Mouse (Mus musculus): ENCODE measurements around the gene Ints11. TPM values are rescaled to one million over a fixed set of nuclear protein-coding genes. Genes with fewer than 3 reads are reported as not detected.

The Ints11 gene
- total and polyA plus RNA-seq, 2 experiments from 2014 or later, result 20.0 to 25.1 TPM

GRCm38 (mm10) chr4:155848434-155849095 is 20.8 kb upstream of the Ints11 start:
- H3K4me3 ChIP-seq (ENCODE audit: low read depth, low read length), result peak overlapping the region; percentile 63
- TF ChIP-seq EP300 (IDR thresholded peaks at IDR 0.05; ENCODE audit: low read depth) (no peak), CTCF (IDR thresholded peaks at IDR 0.05; ENCODE audit: low read depth) (no peak)
- H3K9ac ChIP-seq (replicated peaks; ENCODE audit: low read depth, low read length), result 0 out of 2 replicates have a peak overlapping the region, but pooled peaks have one; percentile 80
- H3K36me3 ChIP-seq (replicated peaks; ENCODE audit: control insufficient read depth, insufficient read depth, low read length), result no peaks in the 10 kb centered on the region
- no peak overlapping the region for H3K27ac ChIP-seq (ENCODE audit: low read depth)
- H3K27me3 ChIP-seq (ENCODE audit: control insufficient read depth, insufficient read depth, low read length), result no peaks in the 10 kb centered on the region
- DNase-seq (ENCODE audit: low spot score) (peak; percentile 4), ATAC-seq (ENCODE audit: insufficient read depth, low read depth) (no peak)
- H3K9me3 ChIP-seq (replicated peaks; ENCODE audit: control insufficient read depth, low read length), result no peaks in the 10 kb centered on the region
- H3K4me1 ChIP-seq (ENCODE audit: control insufficient read depth, insufficient read depth), result peaks cover 16% of the 10 kb centered on the region
- 65% methylated on average over 7 of the region's 7 CpGs for WGBS
- peak overlapping the region; percentile 74 for H3K4me2 ChIP-seq (ENCODE audit: low read depth, low read length)

- no peaks in the 10 kb centered on the region for H3K9me3 ChIP-seq (replicated peaks; ENCODE audit: control insufficient read depth, low read length)
- H3K4me2 ChIP-seq (ENCODE audit: low read depth, low read length), result no peak overlapping the region
- H3K9ac ChIP-seq (replicated peaks; ENCODE audit: low read depth, low read length), result no peak overlapping the region
- WGBS, result 87% methylated on average over 2 of the region's 2 CpGs
- ATAC-seq (ENCODE audit: insufficient read depth, low read depth) (no peak), DNase-seq (ENCODE audit: low spot score) (peak; percentile 2)
- no peak overlapping the region for H3K4me3 ChIP-seq (ENCODE audit: low read depth, low read length)
- peaks cover 16% of the 10 kb centered on the region for H3K4me1 ChIP-seq (ENCODE audit: control insufficient read depth, insufficient read depth)
- H3K27me3 ChIP-seq (ENCODE audit: control insufficient read depth, insufficient read depth, low read length), result no peaks in the 10 kb centered on the region
- peaks cover 3% of the 10 kb centered on the region; the same call in 1 of the 2 replicates for H3K36me3 ChIP-seq (replicated peaks; ENCODE audit: control insufficient read depth, insufficient read depth, low read length)
- H3K27ac ChIP-seq (ENCODE audit: low read depth), result no peak overlapping the region
- TF ChIP-seq CTCF (IDR thresholded peaks at IDR 0.05; ENCODE audit: low read depth), result no peak
- TF ChIP-seq EP300 (IDR thresholded peaks at IDR 0.05; ENCODE audit: low read depth), result no peak
Measured at GRCm38 (mm10) chr4:155849391-155849790, 20.0 kb upstream of the Ints11 start.

DNA sequence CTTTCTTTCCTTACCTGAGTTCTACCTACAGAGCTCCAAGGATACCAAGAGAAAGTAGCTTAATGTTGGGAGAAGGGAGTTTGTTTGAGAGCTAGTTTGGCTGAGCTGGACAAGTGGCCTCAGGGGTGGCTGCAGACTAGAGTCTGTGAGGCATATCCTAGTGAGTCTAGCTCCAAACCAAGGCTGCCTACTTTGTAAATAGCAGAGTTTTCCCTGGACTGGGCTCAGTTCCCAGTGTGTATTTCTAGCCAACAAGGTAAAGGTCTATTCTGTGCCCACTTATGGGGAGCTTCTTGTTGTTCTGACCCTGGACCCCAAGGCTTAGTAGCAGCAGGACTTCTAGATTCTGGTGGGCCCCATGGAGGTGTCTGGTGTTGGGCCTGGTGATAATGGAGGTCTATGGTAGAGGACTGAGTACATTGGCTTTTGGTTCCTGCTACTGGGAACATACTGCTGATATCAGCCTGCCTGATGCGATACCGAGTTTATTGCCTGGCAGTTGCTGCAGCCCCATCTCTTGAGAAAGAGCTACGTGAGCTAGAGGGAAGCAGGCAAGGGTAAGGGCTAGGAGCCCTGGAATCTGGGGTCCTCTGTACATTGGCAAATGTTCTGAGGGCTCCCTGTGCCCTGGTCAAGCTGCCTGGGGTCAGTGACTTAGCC is 19.4 kb upstream of the Ints11 start:
- Histone ChIP-seq H3K36me3 (replicated peaks; ENCODE audit: control insufficient read depth, insufficient read depth, low read length) (peaks cover 8% of the 10 kb centered on the region), H3K4me2 (ENCODE audit: low read depth, low read length) (no peak overlapping the region), H3K9ac (replicated peaks; ENCODE audit: low read depth, low read length) (no peak overlapping the region), H3K27me3 (ENCODE audit: control insufficient read depth, insufficient read depth, low read length) (no peaks in the 10 kb centered on the region), H3K4me1 (ENCODE audit: control insufficient read depth, insufficient read depth) (peaks cover 16% of the 10 kb centered on the region), H3K9me3 (replicated peaks; ENCODE audit: control insufficient read depth, low read length) (no peaks in the 10 kb centered on the region), H3K27ac (ENCODE audit: low read depth) (no peak overlapping the region), H3K4me3 (ENCODE audit: low read depth, low read length) (no peak overlapping the region)
- ATAC-seq (ENCODE audit: insufficient read depth, low read depth), result no peak
- TF ChIP-seq CTCF (IDR thresholded peaks at IDR 0.05; ENCODE audit: low read depth) (no peak), EP300 (IDR thresholded peaks at IDR 0.05; ENCODE audit: low read depth) (no peak)
- no peak for DNase-seq (ENCODE audit: low spot score)
- WGBS, result 81% methylated on average over 3 of the region's 3 CpGs

- Histone ChIP-seq H3K9me3 (replicated peaks; ENCODE audit: control insufficient read depth, low read length) (no peaks in the 10 kb centered on the region), H3K4me1 (ENCODE audit: control insufficient read depth, insufficient read depth) (peaks cover 16% of the 10 kb centered on the region), H3K4me2 (ENCODE audit: low read depth, low read length) (no peak overlapping the region), H3K27ac (ENCODE audit: low read depth) (no peak overlapping the region), H3K36me3 (replicated peaks; ENCODE audit: control insufficient read depth, insufficient read depth, low read length) (peaks cover 23% of the 10 kb centered on the region), H3K27me3 (ENCODE audit: control insufficient read depth, insufficient read depth, low read length) (no peaks in the 10 kb centered on the region), H3K4me3 (ENCODE audit: low read depth, low read length) (no peak overlapping the region), H3K9ac (replicated peaks; ENCODE audit: low read depth, low read length) (no peak overlapping the region)
- ATAC-seq (ENCODE audit: insufficient read depth, low read depth), result no peak
- WGBS, result 88% methylated on average over 3 of the region's 3 CpGs
- DNase-seq (ENCODE audit: low spot score), result no peak
- TF ChIP-seq EP300 (IDR thresholded peaks at IDR 0.05; ENCODE audit: low read depth), result no peak
- TF ChIP-seq CTCF (IDR thresholded peaks at IDR 0.05; ENCODE audit: low read depth), result no peak
Measured at GRCm38 (mm10) chr4:155851368-155851767, 18.0 kb upstream of the Ints11 start.

DNA sequence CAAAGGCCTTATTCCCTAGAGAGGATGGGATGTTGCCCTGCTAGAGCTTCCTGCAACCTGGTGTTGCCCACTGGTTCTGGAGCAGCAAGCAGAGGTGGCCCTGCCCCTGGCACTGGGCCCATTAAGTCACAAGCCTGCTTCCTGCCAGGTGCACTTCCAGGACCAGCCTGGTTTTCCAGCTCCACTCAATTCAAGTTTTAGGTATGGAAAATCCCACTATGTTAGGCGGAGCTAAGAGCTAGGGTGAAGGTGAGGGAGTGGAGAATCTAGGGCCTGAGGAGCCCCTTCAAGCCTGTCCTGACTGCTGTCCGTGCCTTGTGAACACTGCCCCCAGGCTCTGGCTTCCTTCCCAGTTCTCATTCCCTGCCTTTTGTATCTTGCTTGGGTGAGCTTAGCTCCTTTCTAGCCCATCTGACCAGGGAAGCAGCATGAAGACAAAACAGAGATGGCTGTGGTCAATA is 17.4 kb upstream of the Ints11 start:
- Histone ChIP-seq H3K27me3 (ENCODE audit: control insufficient read depth, insufficient read depth, low read length) (no peaks in the 10 kb centered on the region), H3K36me3 (replicated peaks; ENCODE audit: control insufficient read depth, insufficient read depth, low read length) (peaks cover 29% of the 10 kb centered on the region), H3K4me1 (ENCODE audit: control insufficient read depth, insufficient read depth) (peaks cover 12% of the 10 kb centered on the region), H3K9ac (replicated peaks; ENCODE audit: low read depth, low read length) (no peak overlapping the region), H3K4me3 (ENCODE audit: low read depth, low read length) (no peak overlapping the region), H3K9me3 (replicated peaks; ENCODE audit: control insufficient read depth, low read length) (no peaks in the 10 kb centered on the region), H3K4me2 (ENCODE audit: low read depth, low read length) (no peak overlapping the region), H3K27ac (ENCODE audit: low read depth) (no peak overlapping the region)
- no peak for ATAC-seq (ENCODE audit: insufficient read depth, low read depth)
- WGBS, result 61% methylated on average over 2 of the region's 2 CpGs
- TF ChIP-seq CTCF (IDR thresholded peaks at IDR 0.05; ENCODE audit: low read depth) (no peak), EP300 (IDR thresholded peaks at IDR 0.05; ENCODE audit: low read depth) (no peak)
- DNase-seq (ENCODE audit: low spot score), result no peak

Measured in heart, postnatal 0 days (tissue).